Mouse (Mus musculus) intestine, postnatal 0 days (tissue): ENCODE measurements around the gene Zfp790. TPM values are rescaled to one million over a fixed set of nuclear protein-coding genes. Genes with fewer than 3 reads are reported as not detected.

Source experiments
- ATAC-seq: fragments of 200-750 bp; cut with Nextera tagmentation; 2 replicates; pipeline ENCODE4 v1.8.0; 2017; ENCODE audit warnings: mild to moderate bottlenecking, moderate TSS enrichment, moderate library complexity
- H3K27ac ChIP-seq: fragments of 300-500 bp; sonication (generic); 2 replicates; pipeline ENCODE4 v1.5.1; 2014; ENCODE audit warnings: mild to moderate bottlenecking, low read depth, low read length, moderate library complexity
- H3K27me3 ChIP-seq: fragments of 300-500 bp; sonication (generic); replicated peaks from 2 replicates; pipeline ENCODE4 v1.6.1; 2014; ENCODE audit warnings: low read length, mixed read lengths; ENCODE audit not compliant: control insufficient read depth, insufficient read depth
- H3K36me3 ChIP-seq: fragments of 300-500 bp; sonication (generic); 2 replicates; pipeline ENCODE4 v1.6.1; 2014; ENCODE audit warnings: mild to moderate bottlenecking, moderate library complexity; ENCODE audit not compliant: control insufficient read depth, insufficient read depth
- H3K4me1 ChIP-seq: fragments of 300-500 bp; sonication (generic); replicated peaks from 2 replicates; pipeline ENCODE4 v1.6.1; 2014; ENCODE audit warnings: antibody characterized with exemption, low read length, mixed read lengths; ENCODE audit not compliant: control insufficient read depth, insufficient read depth
- H3K4me2 ChIP-seq: fragments of 300-500 bp; sonication (generic); replicated peaks from 2 replicates; pipeline ENCODE4 v1.6.1; 2014; ENCODE audit warnings: low read depth, mild to moderate bottlenecking, moderate library complexity
- H3K4me3 ChIP-seq: fragments of 300-500 bp; sonication (generic); 2 replicates; pipeline ENCODE4 v1.5.1; 2014; ENCODE audit warnings: low read depth, low read length
- H3K9ac ChIP-seq: fragments of 300-500 bp; sonication (generic); 2 replicates; pipeline ENCODE4 v1.6.1; 2014; ENCODE audit warnings: mild to moderate bottlenecking, low read depth, low read length
- H3K9me3 ChIP-seq: fragments of 300-500 bp; sonication (generic); 2 replicates; pipeline ENCODE4 v1.6.1; 2016; ENCODE audit warnings: mixed run types; ENCODE audit not compliant: control insufficient read depth
- CTCF ChIP-seq: sonication (generic); IDR thresholded peaks from 2 replicates; pipeline ENCODE4 v1.5.1; 2016; ENCODE audit warnings: low read depth, mild to moderate bottlenecking, control low read depth, antibody characterized with exemption, moderate library complexity
- WGBS: fragments of 180-500 bp; shearing (Covaris S2); extraction: QIAGEN DNeasy Blood & Tissue Kit; methylation state at CpG from one replicate; pipeline ENCODE4 v1.1.7; 2014; 5-methylcytosine and 5-hydroxymethylcytosine counted together
- polyA plus RNA-seq: library from polyadenylated mRNA; unstranded; fragments of >200 nt; fragmentation: Nextera tagmentation; extraction: Ambion mirVana; gene quantifications from 2 replicates; pipeline ENCODE4 v1.2.1, GENCODE M21; 2015

Zfp790 gene
- polyA plus RNA-seq, 1 experiment from 2014 or later, result 4.1 TPM

- H3K36me3 ChIP-seq, result no peaks in the 10 kb centered on the region
- no peaks in the 10 kb centered on the region for H3K27me3 ChIP-seq
- no peaks in the 10 kb centered on the region for H3K9me3 ChIP-seq
- ATAC-seq, result no peak
- no peak overlapping the region for H3K27ac ChIP-seq
- H3K4me3 ChIP-seq, result no peak overlapping the region
- H3K4me1 ChIP-seq, result no peaks in the 10 kb centered on the region
- no peak overlapping the region for H3K4me2 ChIP-seq
- no peak overlapping the region for H3K9ac ChIP-seq
- TF ChIP-seq CTCF, result no peak
- WGBS, result 81% methylated on average over 5 of the region's 5 CpGs
Observed at GRCm38 (mm10) chr7:29807046-29807445, 8.9 kb upstream of the Zfp790 start.

- H3K36me3 ChIP-seq, result no peaks in the 10 kb centered on the region
- H3K4me1 ChIP-seq, result no peaks in the 10 kb centered on the region
- H3K4me2 ChIP-seq, result no peak overlapping the region
- H3K9me3 ChIP-seq, result no peaks in the 10 kb centered on the region
- 92% methylated on average over 1 of the region's 1 CpGs for WGBS
- H3K27me3 ChIP-seq, result no peaks in the 10 kb centered on the region
- no peak for ATAC-seq
- H3K9ac ChIP-seq, result no peak overlapping the region
- no peak overlapping the region for H3K27ac ChIP-seq
- no peak overlapping the region for H3K4me3 ChIP-seq
- TF ChIP-seq CTCF, result no peak
Observed at GRCm38 (mm10) chr7:29812244-29812643, 3.7 kb upstream of the Zfp790 start.

- no peak for TF ChIP-seq CTCF
- no peak for ATAC-seq
- Histone ChIP-seq H3K4me2 (no peak overlapping the region), H3K4me1 (0 out of 2 replicates have a peak, but pooled peaks cover 2% of the 10 kb centered on the region), H3K36me3 (no peaks in the 10 kb centered on the region), H3K27ac (no peak overlapping the region), H3K9ac (no peak overlapping the region), H3K4me3 (no peak overlapping the region), H3K27me3 (no peaks in the 10 kb centered on the region), H3K9me3 (no peaks in the 10 kb centered on the region)
- 88% methylated on average over 2 of the region's 2 CpGs for WGBS
Observed at GRCm38 (mm10) chr7:29814381-29814780, 1.5 kb upstream of the Zfp790 start.

GRCm38 (mm10) chr7:29815061-29815784 lies 691 bp upstream of the Zfp790 start:
- Histone ChIP-seq H3K4me3 (peak overlapping the region; percentile 71), H3K4me2 (peak overlapping the region; percentile 72), H3K4me1 (0 out of 2 replicates have a peak, but pooled peaks cover 2% of the 10 kb centered on the region), H3K9ac (peak overlapping the region; percentile 70; the same call in 1 of the 2 replicates), H3K27me3 (no peaks in the 10 kb centered on the region), H3K27ac (no peak overlapping the region), H3K9me3 (no peaks in the 10 kb centered on the region), H3K36me3 (no peaks in the 10 kb centered on the region)
- peak; percentile 34 for ATAC-seq
- 3% methylated on average over 12 of the region's 12 CpGs for WGBS
- no peak for TF ChIP-seq CTCF

- TF ChIP-seq CTCF, result no peak
- peak overlapping the region; percentile 72 for H3K4me3 ChIP-seq
- peaks cover 3% of the 10 kb centered on the region for H3K36me3 ChIP-seq
- peak; percentile 55 for ATAC-seq
- no peaks in the 10 kb centered on the region for H3K27me3 ChIP-seq
- H3K9me3 ChIP-seq, result no peaks in the 10 kb centered on the region
- H3K9ac ChIP-seq, result peak overlapping the region; percentile 49
- peak overlapping the region; percentile 78 for H3K4me2 ChIP-seq
- 0 out of 2 replicates have a peak, but pooled peaks cover 2% of the 10 kb centered on the region for H3K4me1 ChIP-seq
- under 1% methylated on average over 12 of the region's 12 CpGs for WGBS
- peak overlapping the region; percentile 64 for H3K27ac ChIP-seq
Observed at GRCm38 (mm10) chr7:29818619-29819254, 2.8 kb downstream of the Zfp790 start.

- TF ChIP-seq CTCF, result no peak
- H3K4me1 ChIP-seq, result no peaks in the 10 kb centered on the region
- H3K36me3 ChIP-seq, result peaks cover 69% of the 10 kb centered on the region
- no peak overlapping the region for H3K27ac ChIP-seq
- no peak for ATAC-seq
- 84% methylated on average over 12 of the region's 12 CpGs for WGBS
- H3K4me2 ChIP-seq, result no peak overlapping the region
- no peak overlapping the region for H3K4me3 ChIP-seq
- peaks cover 11% of the 10 kb centered on the region; the same call in 1 of the 2 replicates for H3K9me3 ChIP-seq
- no peak overlapping the region for H3K9ac ChIP-seq
- no peaks in the 10 kb centered on the region for H3K27me3 ChIP-seq
Observed at GRCm38 (mm10) chr7:29828001-29828400, 12.1 kb downstream of the Zfp790 start.
